Mouse (Mus musculus): ENCODE results near the gene Amz1. TPM values are rescaled to one million over a fixed set of nuclear protein-coding genes. Genes with fewer than 3 reads are reported as not detected.

Gene Amz1
- polyA plus RNA-seq, 1 experiment from 2014 or later, result 1.3 TPM

GRCm38 (mm10) chr5:140732195-140732594 lies 8.3 kb downstream of the Amz1 start:
- H3K27ac ChIP-seq (ENCODE audit: low read depth, low read length), result no peak overlapping the region
- no peaks in the 10 kb centered on the region for H3K4me1 ChIP-seq (replicated peaks; ENCODE audit: control insufficient read depth, insufficient read depth, low read length)
- WGBS, result 70% methylated on average over 4 of the region's 4 CpGs
- H3K9ac ChIP-seq (ENCODE audit: low read depth, low read length), result no peak overlapping the region
- H3K36me3 ChIP-seq (ENCODE audit: control insufficient read depth, insufficient read depth), result no peaks in the 10 kb centered on the region
- no peak for ATAC-seq
- no peaks in the 10 kb centered on the region for H3K9me3 ChIP-seq (ENCODE audit: control insufficient read depth)
- H3K4me3 ChIP-seq (ENCODE audit: low read depth, low read length), result no peak overlapping the region
- no peak overlapping the region for H3K4me2 ChIP-seq (replicated peaks; ENCODE audit: low read depth)
- H3K27me3 ChIP-seq (replicated peaks; ENCODE audit: control insufficient read depth, insufficient read depth, low read length), result peaks cover 12% of the 10 kb centered on the region
- peak; percentile 61 for TF ChIP-seq CTCF (IDR thresholded peaks at IDR 0.05; ENCODE audit: low read depth)

- Histone ChIP-seq H3K9ac (ENCODE audit: low read depth, low read length) (no peak overlapping the region), H3K27me3 (replicated peaks; ENCODE audit: control insufficient read depth, insufficient read depth, low read length) (peaks cover 13% of the 10 kb centered on the region), H3K27ac (ENCODE audit: low read depth, low read length) (no peak overlapping the region), H3K4me2 (replicated peaks; ENCODE audit: low read depth) (no peak overlapping the region), H3K4me1 (replicated peaks; ENCODE audit: control insufficient read depth, insufficient read depth, low read length) (no peaks in the 10 kb centered on the region), H3K36me3 (ENCODE audit: control insufficient read depth, insufficient read depth) (no peaks in the 10 kb centered on the region), H3K4me3 (ENCODE audit: low read depth, low read length) (no peak overlapping the region), H3K9me3 (ENCODE audit: control insufficient read depth) (no peaks in the 10 kb centered on the region)
- ATAC-seq, result no peak
- TF ChIP-seq CTCF (IDR thresholded peaks at IDR 0.05; ENCODE audit: low read depth), result no peak
- WGBS, result 71% methylated on average over 3 of the region's 3 CpGs
These were observed 9.4 kb downstream of the Amz1 start for GRCm38 (mm10) chr5:140733336-140733735.

- H3K4me3 ChIP-seq (ENCODE audit: low read depth, low read length), result peak overlapping the region; percentile 26
- no peaks in the 10 kb centered on the region for H3K36me3 ChIP-seq (ENCODE audit: control insufficient read depth, insufficient read depth)
- peak; percentile 48; the same call in 1 of the 2 replicates for ATAC-seq
- no peak overlapping the region for H3K9ac ChIP-seq (ENCODE audit: low read depth, low read length)
- peak overlapping the region; percentile 62 for H3K4me2 ChIP-seq (replicated peaks; ENCODE audit: low read depth)
- peaks cover 13% of the 10 kb centered on the region for H3K27me3 ChIP-seq (replicated peaks; ENCODE audit: control insufficient read depth, insufficient read depth, low read length)
- WGBS, result 0% methylated on average over 22 of the region's 22 CpGs
- H3K4me1 ChIP-seq (replicated peaks; ENCODE audit: control insufficient read depth, insufficient read depth, low read length), result no peaks in the 10 kb centered on the region
- no peak overlapping the region for H3K27ac ChIP-seq (ENCODE audit: low read depth, low read length)
- TF ChIP-seq CTCF (IDR thresholded peaks at IDR 0.05; ENCODE audit: low read depth), result no peak
- H3K9me3 ChIP-seq (ENCODE audit: control insufficient read depth), result no peaks in the 10 kb centered on the region
These were observed 11.4 kb downstream of the Amz1 start for GRCm38 (mm10) chr5:140735297-140735696.

DNA sequence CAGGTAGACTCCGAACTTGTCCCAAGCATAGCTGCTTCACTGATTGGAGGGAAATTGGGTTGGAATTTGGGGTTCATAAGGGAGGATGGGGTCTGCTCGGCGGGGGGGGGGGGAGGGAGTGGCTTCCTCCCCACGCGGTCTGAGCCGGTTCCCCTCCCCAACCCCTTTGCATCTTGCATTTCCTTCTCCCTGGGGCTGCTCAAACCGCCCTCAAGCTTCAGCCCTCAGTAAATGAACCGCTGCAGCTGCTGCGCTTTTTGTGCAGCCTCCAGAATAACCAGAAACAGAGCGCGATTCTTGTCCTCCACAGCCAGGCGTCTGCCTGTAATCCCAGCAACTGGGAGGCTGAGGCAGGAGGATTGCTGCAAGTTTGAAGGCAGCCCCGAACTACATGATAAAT lies 12.2 kb downstream of the Amz1 start:
- H3K4me3 ChIP-seq (ENCODE audit: low read depth, low read length), result peak overlapping the region; percentile 26
- H3K36me3 ChIP-seq (ENCODE audit: control insufficient read depth, insufficient read depth), result no peaks in the 10 kb centered on the region
- H3K4me1 ChIP-seq (replicated peaks; ENCODE audit: control insufficient read depth, insufficient read depth, low read length), result no peaks in the 10 kb centered on the region
- peak overlapping the region; percentile 62 for H3K4me2 ChIP-seq (replicated peaks; ENCODE audit: low read depth)
- no peak overlapping the region for H3K9ac ChIP-seq (ENCODE audit: low read depth, low read length)
- H3K27ac ChIP-seq (ENCODE audit: low read depth, low read length), result no peak overlapping the region
- 16% methylated on average over 10 of the region's 13 CpGs for WGBS
- peaks cover 13% of the 10 kb centered on the region for H3K27me3 ChIP-seq (replicated peaks; ENCODE audit: control insufficient read depth, insufficient read depth, low read length)
- H3K9me3 ChIP-seq (ENCODE audit: control insufficient read depth), result no peaks in the 10 kb centered on the region
- ATAC-seq, result no peak
- TF ChIP-seq CTCF (IDR thresholded peaks at IDR 0.05; ENCODE audit: low read depth), result 0 out of 2 replicates have a peak, but pooled peaks have one; percentile 5

- Histone ChIP-seq H3K9me3 (ENCODE audit: control insufficient read depth) (no peaks in the 10 kb centered on the region), H3K27ac (ENCODE audit: low read depth, low read length) (no peak overlapping the region), H3K36me3 (ENCODE audit: control insufficient read depth, insufficient read depth) (no peaks in the 10 kb centered on the region), H3K9ac (ENCODE audit: low read depth, low read length) (no peak overlapping the region), H3K4me1 (replicated peaks; ENCODE audit: control insufficient read depth, insufficient read depth, low read length) (no peaks in the 10 kb centered on the region), H3K27me3 (replicated peaks; ENCODE audit: control insufficient read depth, insufficient read depth, low read length) (peaks cover 13% of the 10 kb centered on the region), H3K4me3 (ENCODE audit: low read depth, low read length) (no peak overlapping the region), H3K4me2 (replicated peaks; ENCODE audit: low read depth) (no peak overlapping the region)
- WGBS, result 74% methylated on average over 12 of the region's 12 CpGs
- ATAC-seq, result no peak
- no peak for TF ChIP-seq CTCF (IDR thresholded peaks at IDR 0.05; ENCODE audit: low read depth)
These were observed 15.9 kb downstream of the Amz1 start for GRCm38 (mm10) chr5:140739813-140740212.

DNA sequence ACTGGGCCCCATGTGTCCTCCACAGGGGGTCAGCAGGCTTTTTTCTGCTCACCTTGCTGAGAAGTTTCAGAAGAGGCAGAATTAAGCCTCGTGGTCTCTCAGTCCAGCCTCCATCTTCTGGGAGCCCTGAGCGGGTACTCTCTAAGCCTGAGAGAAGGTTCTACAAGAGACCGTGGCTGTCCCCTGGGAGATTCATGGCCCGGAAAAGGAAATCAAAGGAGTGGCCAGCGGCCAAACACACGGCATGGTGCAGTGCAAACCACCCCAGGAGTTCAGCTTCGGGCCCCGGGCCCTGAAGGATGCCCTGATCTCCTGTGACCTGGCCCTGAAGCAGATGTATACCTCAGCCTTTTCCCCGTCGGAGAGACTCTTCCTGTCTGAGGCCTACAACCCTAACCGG lies 17.1 kb downstream of the Amz1 start:
- no peak overlapping the region for H3K4me2 ChIP-seq (replicated peaks; ENCODE audit: low read depth)
- H3K36me3 ChIP-seq (ENCODE audit: control insufficient read depth, insufficient read depth), result no peaks in the 10 kb centered on the region
- H3K27me3 ChIP-seq (replicated peaks; ENCODE audit: control insufficient read depth, insufficient read depth, low read length), result peaks cover 5% of the 10 kb centered on the region
- no peak for TF ChIP-seq CTCF (IDR thresholded peaks at IDR 0.05; ENCODE audit: low read depth)
- no peak overlapping the region for H3K27ac ChIP-seq (ENCODE audit: low read depth, low read length)
- 75% methylated on average over 11 of the region's 11 CpGs for WGBS
- ATAC-seq, result no peak
- no peak overlapping the region for H3K4me3 ChIP-seq (ENCODE audit: low read depth, low read length)
- H3K4me1 ChIP-seq (replicated peaks; ENCODE audit: control insufficient read depth, insufficient read depth, low read length), result no peaks in the 10 kb centered on the region
- H3K9ac ChIP-seq (ENCODE audit: low read depth, low read length), result no peak overlapping the region
- H3K9me3 ChIP-seq (ENCODE audit: control insufficient read depth), result no peaks in the 10 kb centered on the region

GRCm38 (mm10) chr5:140741877-140742276 lies 17.9 kb downstream of the Amz1 start:
- Histone ChIP-seq H3K27me3 (replicated peaks; ENCODE audit: control insufficient read depth, insufficient read depth, low read length) (peaks cover 4% of the 10 kb centered on the region), H3K4me1 (replicated peaks; ENCODE audit: control insufficient read depth, insufficient read depth, low read length) (no peaks in the 10 kb centered on the region), H3K4me2 (replicated peaks; ENCODE audit: low read depth) (no peak overlapping the region), H3K27ac (ENCODE audit: low read depth, low read length) (no peak overlapping the region), H3K9me3 (ENCODE audit: control insufficient read depth) (no peaks in the 10 kb centered on the region), H3K9ac (ENCODE audit: low read depth, low read length) (no peak overlapping the region), H3K36me3 (ENCODE audit: control insufficient read depth, insufficient read depth) (no peaks in the 10 kb centered on the region), H3K4me3 (ENCODE audit: low read depth, low read length) (no peak overlapping the region)
- no peak for ATAC-seq
- TF ChIP-seq CTCF (IDR thresholded peaks at IDR 0.05; ENCODE audit: low read depth), result peak; percentile 61
